Mouse (Mus musculus): ENCODE data around the gene Cadm1. TPM values are rescaled to one million over a fixed set of nuclear protein-coding genes. Genes with fewer than 3 reads are reported as not detected.

Cadm1 gene
- polyA plus RNA-seq, 1 experiment from 2014 or later: 192 TPM

DNA sequence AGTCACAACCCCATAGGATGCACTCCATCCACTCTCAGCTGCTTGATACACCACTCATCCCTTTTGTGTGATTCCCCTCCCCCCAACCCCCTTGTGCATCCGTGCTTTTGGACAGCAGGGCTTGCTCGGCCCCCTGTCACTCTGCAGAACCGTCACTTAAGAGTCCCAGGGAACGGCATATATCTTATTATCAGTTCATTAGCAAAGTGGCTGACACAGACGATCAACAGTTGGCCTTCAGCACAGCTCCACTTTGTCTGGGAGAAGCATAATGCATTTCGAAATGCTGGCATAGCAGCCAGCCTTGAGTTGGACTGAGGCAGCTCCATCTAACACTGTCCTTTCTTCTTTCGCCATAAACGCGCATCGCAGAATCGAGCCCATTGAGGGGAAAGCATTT lies 248.5 kb downstream of the Cadm1 start:
- H3K27me3 ChIP-seq (ENCODE audit: control insufficient read depth, insufficient read depth, low read length): no peaks in the 10 kb centered on the region
- H3K9me3 ChIP-seq (ENCODE audit: control insufficient read depth, low read length): no peaks in the 10 kb centered on the region
- H3K4me1 ChIP-seq (ENCODE audit: control insufficient read depth, insufficient read depth, low read length): 0 out of 2 replicates have a peak, but pooled peaks cover 2% of the 10 kb centered on the region
- H3K4me2 ChIP-seq (ENCODE audit: low read depth, low read length): no peak overlapping the region
- ATAC-seq (ENCODE audit: low read depth): no peak
- no peaks in the 10 kb centered on the region for H3K36me3 ChIP-seq (ENCODE audit: control insufficient read depth, insufficient read depth, low read length)
- WGBS: 53% methylated on average over 11 of the region's 11 CpGs
- no peak overlapping the region for H3K4me3 ChIP-seq (ENCODE audit: low read depth, low read length)
- H3K27ac ChIP-seq (ENCODE audit: low read depth, low read length): no peak overlapping the region
- no peak overlapping the region for H3K9ac ChIP-seq (replicated peaks; ENCODE audit: low read depth, low read length)

DNA sequence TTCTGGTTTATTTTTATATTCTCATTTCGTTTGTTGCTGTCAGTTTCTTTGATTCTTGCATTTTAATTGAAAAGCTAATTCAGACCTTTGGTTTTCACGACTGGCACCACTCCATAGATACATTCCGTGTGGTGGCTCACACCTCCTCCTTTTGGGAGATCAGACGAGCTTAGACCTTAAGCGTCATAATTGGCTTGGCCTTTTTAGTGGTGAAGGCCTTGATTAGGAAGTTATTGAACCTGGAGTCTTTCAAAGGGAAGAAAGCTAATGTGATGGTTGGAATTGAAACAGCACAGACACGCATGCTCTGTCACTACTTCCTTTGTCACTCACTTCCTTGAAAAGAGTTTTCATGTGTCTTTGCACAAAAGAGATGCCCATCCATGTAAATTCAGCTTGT lies 249.3 kb downstream of the Cadm1 start:
- Histone ChIP-seq H3K9me3 (ENCODE audit: control insufficient read depth, low read length) (no peaks in the 10 kb centered on the region), H3K27ac (ENCODE audit: low read depth, low read length) (no peak overlapping the region), H3K4me2 (ENCODE audit: low read depth, low read length) (no peak overlapping the region), H3K4me1 (ENCODE audit: control insufficient read depth, insufficient read depth, low read length) (0 out of 2 replicates have a peak, but pooled peaks cover 2% of the 10 kb centered on the region), H3K36me3 (ENCODE audit: control insufficient read depth, insufficient read depth, low read length) (no peaks in the 10 kb centered on the region), H3K9ac (replicated peaks; ENCODE audit: low read depth, low read length) (no peak overlapping the region), H3K4me3 (ENCODE audit: low read depth, low read length) (no peak overlapping the region), H3K27me3 (ENCODE audit: control insufficient read depth, insufficient read depth, low read length) (no peaks in the 10 kb centered on the region)
- no peak for ATAC-seq (ENCODE audit: low read depth)
- WGBS: 76% methylated on average over 6 of the region's 6 CpGs

DNA sequence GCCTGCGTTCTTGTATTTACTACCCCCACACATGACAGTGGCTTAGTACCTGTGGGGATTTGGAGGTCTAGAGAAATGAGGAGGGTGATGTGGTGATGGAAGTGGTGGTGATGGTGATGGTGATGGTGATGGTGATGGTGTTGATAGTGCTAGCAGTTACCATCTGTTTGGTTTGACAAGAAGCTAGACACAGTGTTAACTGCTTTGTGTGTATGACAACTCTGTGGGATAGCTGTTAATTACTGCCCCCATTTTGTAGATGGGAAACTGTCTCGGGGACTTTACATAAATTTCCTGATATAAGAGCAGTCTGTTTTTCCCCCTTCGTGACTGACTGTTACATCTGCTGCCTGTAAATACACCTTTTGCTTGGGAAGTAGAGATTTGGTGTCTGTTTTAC lies 256.7 kb downstream of the Cadm1 start:
- ATAC-seq (ENCODE audit: low read depth): no peak
- no peak overlapping the region for H3K27ac ChIP-seq (ENCODE audit: low read depth, low read length)
- no peaks in the 10 kb centered on the region for H3K27me3 ChIP-seq (ENCODE audit: control insufficient read depth, insufficient read depth, low read length)
- no peak overlapping the region for H3K4me2 ChIP-seq (ENCODE audit: low read depth, low read length)
- H3K36me3 ChIP-seq (ENCODE audit: control insufficient read depth, insufficient read depth, low read length): no peaks in the 10 kb centered on the region; the same call in 1 of the 2 replicates
- no peaks in the 10 kb centered on the region for H3K9me3 ChIP-seq (ENCODE audit: control insufficient read depth, low read length)
- WGBS: 83% methylated on average over 3 of the region's 3 CpGs
- H3K4me1 ChIP-seq (ENCODE audit: control insufficient read depth, insufficient read depth, low read length): 0 out of 2 replicates have a peak, but pooled peaks cover 2% of the 10 kb centered on the region
- H3K9ac ChIP-seq (replicated peaks; ENCODE audit: low read depth, low read length): no peak overlapping the region
- no peak overlapping the region for H3K4me3 ChIP-seq (ENCODE audit: low read depth, low read length)

DNA sequence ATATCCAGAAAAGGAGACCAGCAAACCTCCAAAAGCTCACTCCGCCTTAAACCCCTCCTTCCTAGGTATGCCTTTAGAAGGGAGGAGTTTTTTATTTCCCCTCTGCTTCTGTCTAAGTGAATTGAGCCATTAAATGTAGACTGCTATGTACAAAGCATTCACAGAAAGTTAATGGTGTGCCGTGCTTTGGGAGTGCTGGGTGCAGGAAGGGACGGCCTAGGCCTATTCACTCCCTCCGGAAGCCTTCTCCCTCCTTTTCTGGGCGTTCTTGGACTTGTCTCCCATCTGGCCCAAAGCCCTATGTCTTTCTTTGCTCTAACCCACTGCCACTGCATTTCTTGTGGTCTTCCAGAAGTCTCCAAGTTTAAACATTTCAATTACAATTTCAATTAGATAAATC lies 268.5 kb downstream of the Cadm1 start:
- H3K27me3 ChIP-seq (ENCODE audit: control insufficient read depth, insufficient read depth, low read length): no peaks in the 10 kb centered on the region
- 42% methylated on average over 5 of the region's 5 CpGs for WGBS
- ATAC-seq (ENCODE audit: low read depth): no peak; the same call in 1 of the 2 replicates
- H3K4me1 ChIP-seq (ENCODE audit: control insufficient read depth, insufficient read depth, low read length): 0 out of 2 replicates have a peak, but pooled peaks cover 3% of the 10 kb centered on the region
- H3K4me2 ChIP-seq (ENCODE audit: low read depth, low read length): no peak overlapping the region
- no peak overlapping the region for H3K27ac ChIP-seq (ENCODE audit: low read depth, low read length)
- no peaks in the 10 kb centered on the region for H3K9me3 ChIP-seq (ENCODE audit: control insufficient read depth, low read length)
- H3K36me3 ChIP-seq (ENCODE audit: control insufficient read depth, insufficient read depth, low read length): no peaks in the 10 kb centered on the region
- H3K4me3 ChIP-seq (ENCODE audit: low read depth, low read length): no peak overlapping the region
- no peak overlapping the region for H3K9ac ChIP-seq (replicated peaks; ENCODE audit: low read depth, low read length)

DNA sequence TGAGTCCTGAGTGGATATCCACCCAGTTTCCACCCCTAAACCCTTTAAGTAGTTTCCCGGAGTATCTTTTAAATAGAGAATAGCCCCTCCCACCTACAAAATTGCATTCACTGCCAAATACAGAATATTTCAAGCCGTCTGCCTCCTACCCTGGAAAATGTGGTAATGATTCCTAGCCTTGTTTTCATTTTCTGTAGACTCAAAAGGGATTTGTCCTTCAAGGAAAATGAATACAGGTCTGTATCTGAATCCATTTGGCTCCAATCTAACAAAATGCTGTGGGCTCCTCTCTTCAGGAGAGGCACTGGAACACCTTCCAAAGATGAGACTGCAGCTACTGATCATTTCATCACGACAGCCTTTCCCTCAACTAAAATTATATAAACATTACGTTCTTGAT lies 271.3 kb downstream of the Cadm1 start:
- Histone ChIP-seq H3K27ac (ENCODE audit: low read depth, low read length) (no peak overlapping the region), H3K4me2 (ENCODE audit: low read depth, low read length) (no peak overlapping the region), H3K4me1 (ENCODE audit: control insufficient read depth, insufficient read depth, low read length) (0 out of 2 replicates have a peak, but pooled peaks cover 3% of the 10 kb centered on the region), H3K4me3 (ENCODE audit: low read depth, low read length) (no peak overlapping the region), H3K9me3 (ENCODE audit: control insufficient read depth, low read length) (no peaks in the 10 kb centered on the region), H3K27me3 (ENCODE audit: control insufficient read depth, insufficient read depth, low read length) (no peaks in the 10 kb centered on the region), H3K36me3 (ENCODE audit: control insufficient read depth, insufficient read depth, low read length) (no peaks in the 10 kb centered on the region), H3K9ac (replicated peaks; ENCODE audit: low read depth, low read length) (no peak overlapping the region)
- no peak for ATAC-seq (ENCODE audit: low read depth)
- WGBS: 78% methylated on average over 4 of the region's 4 CpGs

DNA sequence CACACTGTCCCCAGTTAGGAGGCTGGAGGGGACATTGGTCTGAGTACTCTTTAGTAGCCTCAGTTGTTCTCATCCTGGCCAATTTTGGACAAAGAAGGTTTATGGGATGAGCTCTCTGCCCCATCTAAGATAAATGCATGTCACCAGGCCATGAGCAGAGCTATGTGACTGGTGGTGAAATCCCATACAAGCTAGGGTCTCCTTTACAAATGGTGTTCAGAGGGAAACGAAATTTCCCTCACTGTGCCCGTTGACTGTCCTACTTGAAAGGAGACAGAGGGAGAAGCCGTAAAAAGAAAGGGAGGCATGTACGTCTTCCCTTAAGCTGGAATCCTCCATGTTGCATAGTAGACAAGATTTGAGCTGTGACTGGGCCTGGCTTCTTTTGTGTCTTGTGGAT lies 272.6 kb downstream of the Cadm1 start:
- Histone ChIP-seq H3K4me3 (ENCODE audit: low read depth, low read length) (no peak overlapping the region), H3K4me2 (ENCODE audit: low read depth, low read length) (no peak overlapping the region), H3K36me3 (ENCODE audit: control insufficient read depth, insufficient read depth, low read length) (no peaks in the 10 kb centered on the region), H3K27ac (ENCODE audit: low read depth, low read length) (no peak overlapping the region), H3K9ac (replicated peaks; ENCODE audit: low read depth, low read length) (no peak overlapping the region), H3K27me3 (ENCODE audit: control insufficient read depth, insufficient read depth, low read length) (no peaks in the 10 kb centered on the region), H3K9me3 (ENCODE audit: control insufficient read depth, low read length) (no peaks in the 10 kb centered on the region), H3K4me1 (ENCODE audit: control insufficient read depth, insufficient read depth, low read length) (0 out of 2 replicates have a peak, but pooled peaks cover 3% of the 10 kb centered on the region)
- no peak for ATAC-seq (ENCODE audit: low read depth)
- WGBS: 86% methylated on average over 4 of the region's 4 CpGs

DNA sequence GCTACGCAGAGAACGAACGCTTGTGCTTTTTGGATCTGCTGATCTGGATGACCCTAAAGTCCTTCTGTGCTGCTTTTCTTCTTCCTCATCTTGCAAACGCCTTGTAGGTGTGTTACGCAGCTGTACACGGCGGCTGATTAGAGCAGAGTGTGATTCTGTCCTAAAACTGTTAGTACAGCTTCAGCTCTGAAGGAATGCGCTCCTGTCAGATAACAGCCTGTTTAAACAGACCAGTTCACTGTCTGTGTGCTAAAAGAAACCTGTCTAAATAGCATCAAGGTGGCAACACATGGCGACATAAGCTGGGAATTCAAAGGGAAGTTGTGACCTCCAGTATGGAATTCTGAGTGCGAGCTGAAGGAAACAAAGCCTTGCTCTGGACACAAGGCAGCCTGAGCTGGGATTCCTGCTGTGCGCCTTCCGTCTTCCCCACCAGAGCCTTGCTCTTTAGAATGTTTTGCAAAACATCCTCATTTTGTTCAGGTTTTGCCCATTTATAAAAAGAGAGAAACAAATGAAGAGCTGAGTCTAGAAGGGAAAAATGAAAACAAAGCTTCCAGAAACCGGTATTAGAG lies 273.6 kb downstream of the Cadm1 start:
- Histone ChIP-seq H3K4me3 (ENCODE audit: low read depth, low read length) (no peak overlapping the region), H3K4me2 (ENCODE audit: low read depth, low read length) (no peak overlapping the region), H3K27ac (ENCODE audit: low read depth, low read length) (peak overlapping the region; percentile 45; the same call in 1 of the 2 replicates), H3K27me3 (ENCODE audit: control insufficient read depth, insufficient read depth, low read length) (no peaks in the 10 kb centered on the region), H3K4me1 (ENCODE audit: control insufficient read depth, insufficient read depth, low read length) (0 out of 2 replicates have a peak, but pooled peaks cover 3% of the 10 kb centered on the region), H3K9me3 (ENCODE audit: control insufficient read depth, low read length) (no peaks in the 10 kb centered on the region), H3K9ac (replicated peaks; ENCODE audit: low read depth, low read length) (no peak overlapping the region), H3K36me3 (ENCODE audit: control insufficient read depth, insufficient read depth, low read length) (no peaks in the 10 kb centered on the region)
- 72% methylated on average over 13 of the region's 13 CpGs for WGBS
- no peak for ATAC-seq (ENCODE audit: low read depth)

DNA sequence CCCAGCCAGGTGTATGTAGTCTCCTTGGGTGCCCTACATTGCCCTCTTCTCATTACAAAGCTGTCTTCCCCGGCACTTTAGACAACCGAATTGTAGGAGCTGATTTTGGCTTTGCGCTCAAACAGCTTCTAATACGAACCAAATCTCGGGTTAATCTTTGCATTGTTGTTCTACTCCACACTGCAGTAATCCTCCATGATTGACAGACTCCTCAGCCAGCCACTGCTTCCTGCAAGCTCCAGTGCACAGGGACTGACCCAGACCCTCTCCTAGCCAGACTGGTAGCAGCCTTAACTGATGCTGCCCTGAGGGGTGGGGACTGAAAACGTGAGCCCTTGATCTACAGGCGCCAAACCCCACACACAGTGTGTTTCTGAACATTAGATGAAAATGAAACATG lies 275.7 kb downstream of the Cadm1 start:
- Histone ChIP-seq H3K27me3 (ENCODE audit: control insufficient read depth, insufficient read depth, low read length) (no peaks in the 10 kb centered on the region), H3K9me3 (ENCODE audit: control insufficient read depth, low read length) (no peaks in the 10 kb centered on the region), H3K4me3 (ENCODE audit: low read depth, low read length) (no peak overlapping the region), H3K9ac (replicated peaks; ENCODE audit: low read depth, low read length) (no peak overlapping the region), H3K27ac (ENCODE audit: low read depth, low read length) (no peak overlapping the region), H3K4me1 (ENCODE audit: control insufficient read depth, insufficient read depth, low read length) (0 out of 2 replicates have a peak, but pooled peaks cover 3% of the 10 kb centered on the region), H3K4me2 (ENCODE audit: low read depth, low read length) (no peak overlapping the region), H3K36me3 (ENCODE audit: control insufficient read depth, insufficient read depth, low read length) (no peaks in the 10 kb centered on the region)
- ATAC-seq (ENCODE audit: low read depth): no peak
- WGBS: 86% methylated on average over 7 of the region's 7 CpGs

DNA sequence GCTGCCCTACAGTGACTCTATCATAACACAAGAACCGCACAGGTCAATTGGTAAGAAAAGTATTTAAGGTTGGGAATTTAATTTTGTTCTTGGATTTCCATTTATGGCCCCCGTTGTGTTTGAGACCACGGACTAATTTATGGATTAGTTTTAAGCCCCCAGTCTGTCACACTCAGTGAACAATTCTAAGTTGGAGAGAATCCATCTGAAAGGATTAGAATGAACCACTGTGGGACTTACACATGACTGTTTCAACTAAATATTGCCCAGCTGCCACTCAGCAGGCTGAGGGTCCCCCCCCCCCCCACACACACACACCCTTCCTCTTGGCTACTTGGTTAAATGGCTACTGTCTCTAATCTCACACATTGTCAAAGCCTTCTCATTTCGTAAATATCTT lies 295.7 kb downstream of the Cadm1 start:
- Histone ChIP-seq H3K9me3 (ENCODE audit: control insufficient read depth, low read length) (no peaks in the 10 kb centered on the region), H3K4me3 (ENCODE audit: low read depth, low read length) (no peak overlapping the region), H3K4me1 (ENCODE audit: control insufficient read depth, insufficient read depth, low read length) (peaks cover 11% of the 10 kb centered on the region), H3K4me2 (ENCODE audit: low read depth, low read length) (no peak overlapping the region), H3K36me3 (ENCODE audit: control insufficient read depth, insufficient read depth, low read length) (no peaks in the 10 kb centered on the region), H3K9ac (replicated peaks; ENCODE audit: low read depth, low read length) (no peak overlapping the region), H3K27me3 (ENCODE audit: control insufficient read depth, insufficient read depth, low read length) (no peaks in the 10 kb centered on the region), H3K27ac (ENCODE audit: low read depth, low read length) (no peak overlapping the region)
- no peak for ATAC-seq (ENCODE audit: low read depth)
- WGBS: 69% methylated on average over 4 of the region's 4 CpGs
